Mouse (Mus musculus) stomach, embryonic 14.5 days (tissue): ENCODE measurements at regions not wholly inside any gene's neighbourhood (a gene's known extent, or its start where the extent isn't known, plus 50 kb on each side); places are given as distances from the start of the nearest gene placed in this dataset.

Experiments used
- ATAC-seq: fragments of 200-750 bp; cut with Nextera tagmentation; 2 replicates; pipeline ENCODE4 v1.8.0; 2017; ENCODE audit warnings: low read depth, moderate TSS enrichment; ENCODE audit not compliant: insufficient number of reproducible peaks, insufficient read depth, low FRiP score
- H3K27ac ChIP-seq: fragments of 300-500 bp; sonication (generic); 2 replicates; pipeline ENCODE4 v1.5.1; 2014; ENCODE audit warnings: mild to moderate bottlenecking, low read length, moderate library complexity, mixed read lengths
- H3K27me3 ChIP-seq: fragments of 300-500 bp; sonication (generic); 2 replicates; pipeline ENCODE4 v1.6.1; 2014; ENCODE audit warnings: low read length, control low read depth, mixed read lengths; ENCODE audit not compliant: control insufficient read depth, insufficient read depth
- H3K36me3 ChIP-seq: fragments of 300-500 bp; sonication (generic); 2 replicates; pipeline ENCODE4 v1.6.1; 2014; ENCODE audit warnings: mild to moderate bottlenecking, control low read depth, low read length, moderate library complexity, mixed read lengths; ENCODE audit not compliant: control insufficient read depth, insufficient read depth
- H3K4me1 ChIP-seq: fragments of 300-500 bp; sonication (generic); 2 replicates; pipeline ENCODE4 v1.6.1; 2014; ENCODE audit warnings: low read length, control low read depth, mixed read lengths; ENCODE audit not compliant: control insufficient read depth, insufficient read depth
- H3K4me2 ChIP-seq: fragments of 300-500 bp; sonication (generic); replicated peaks from 2 replicates; pipeline ENCODE4 v1.6.1; 2014; ENCODE audit warnings: low read depth, low read length, control low read depth
- H3K4me3 ChIP-seq: fragments of 300-500 bp; sonication (generic); 2 replicates; pipeline ENCODE4 v1.5.1; 2014; ENCODE audit warnings: low read depth, low read length, control low read depth
- H3K9ac ChIP-seq: fragments of 300-500 bp; sonication (generic); replicated peaks from 2 replicates; pipeline ENCODE4 v1.6.1; 2014; ENCODE audit warnings: low read depth, mild to moderate bottlenecking, control low read depth, low read length, moderate library complexity, mixed read lengths
- H3K9me3 ChIP-seq: fragments of 300-500 bp; sonication (generic); 2 replicates; pipeline ENCODE4 v1.6.1; 2016; ENCODE audit warnings: low read depth, low read length, control low read depth; ENCODE audit not compliant: control insufficient read depth
- WGBS: fragments of 180-500 bp; shearing (Covaris S2); extraction: QIAGEN DNeasy Blood & Tissue Kit; methylation state at CpG from one replicate; pipeline ENCODE4 v1.1.7; 2014; 5-methylcytosine and 5-hydroxymethylcytosine counted together

DNA sequence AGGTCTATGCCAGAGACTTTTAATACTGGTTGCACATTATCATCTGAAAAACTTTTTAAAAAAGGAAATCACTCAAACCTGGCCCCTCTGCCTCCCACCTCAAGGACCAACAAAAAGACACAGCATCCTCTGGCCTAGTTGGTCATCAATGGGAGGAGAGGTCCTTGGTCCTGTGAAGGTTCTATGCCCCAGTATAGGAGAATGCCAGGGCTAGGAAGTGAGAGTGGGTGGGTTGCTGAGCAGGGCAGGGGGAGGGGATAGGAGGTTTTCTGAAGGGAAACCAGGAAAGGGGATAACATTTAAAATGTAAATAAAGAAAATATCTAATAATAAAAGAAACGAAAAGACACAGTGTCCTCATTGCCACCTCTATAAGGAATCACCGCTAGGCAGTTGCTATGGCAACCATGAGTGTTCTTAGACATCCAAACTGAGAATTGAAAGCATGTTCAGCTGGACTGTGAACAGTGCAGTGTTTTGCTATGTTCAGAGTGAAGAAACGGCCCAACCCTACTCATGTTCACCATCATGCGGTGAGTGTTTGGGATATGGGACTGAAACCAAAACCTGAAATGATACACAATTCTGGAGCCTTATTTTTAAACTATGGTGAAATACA lies 82.5 kb upstream of the 4933402D24Rik start:
- H3K27me3 ChIP-seq = no peaks in the 10 kb centered on the region
- WGBS = 86% methylated on average over 4 of the region's 4 CpGs
- H3K4me2 ChIP-seq = no peak overlapping the region
- no peaks in the 10 kb centered on the region for H3K9me3 ChIP-seq
- no peak overlapping the region for H3K27ac ChIP-seq
- no peaks in the 10 kb centered on the region for H3K4me1 ChIP-seq
- H3K36me3 ChIP-seq = no peaks in the 10 kb centered on the region
- ATAC-seq = no peak
- H3K9ac ChIP-seq = no peak overlapping the region
- H3K4me3 ChIP-seq = no peak overlapping the region

DNA sequence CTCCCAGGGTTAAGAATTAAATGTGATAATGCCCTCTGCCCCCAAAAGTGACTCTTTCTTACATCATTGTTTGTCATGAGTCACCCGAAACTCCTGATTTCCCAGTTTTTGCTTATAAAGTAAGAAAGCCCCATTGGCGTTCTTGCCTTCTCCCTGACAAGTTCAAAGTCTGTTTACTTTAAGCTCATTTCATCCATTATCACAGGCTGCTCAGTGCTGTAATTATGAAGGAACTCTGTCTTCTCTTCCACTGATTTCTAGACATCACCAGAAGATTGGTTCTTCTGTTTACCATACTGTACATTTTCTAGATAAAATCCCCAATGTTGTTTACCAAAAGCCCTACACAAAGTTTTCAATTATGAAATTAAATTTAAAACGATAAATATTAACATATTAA lies 81.2 kb upstream of the 4933402D24Rik start:
- Histone ChIP-seq H3K9me3 (no peaks in the 10 kb centered on the region), H3K4me3 (no peak overlapping the region), H3K4me1 (no peaks in the 10 kb centered on the region), H3K9ac (no peak overlapping the region), H3K36me3 (no peaks in the 10 kb centered on the region), H3K4me2 (no peak overlapping the region), H3K27ac (no peak overlapping the region), H3K27me3 (no peaks in the 10 kb centered on the region)
- ATAC-seq = no peak
- WGBS = 48% methylated on average over 3 of the region's 3 CpGs

- no peak overlapping the region for H3K4me3 ChIP-seq
- no peaks in the 10 kb centered on the region for H3K27me3 ChIP-seq
- no peak overlapping the region for H3K9ac ChIP-seq
- H3K36me3 ChIP-seq = no peaks in the 10 kb centered on the region
- H3K4me1 ChIP-seq = no peaks in the 10 kb centered on the region
- no peak for ATAC-seq
- 85% methylated on average over 5 of the region's 5 CpGs for WGBS
- H3K4me2 ChIP-seq = no peak overlapping the region
- no peaks in the 10 kb centered on the region for H3K9me3 ChIP-seq
- no peak overlapping the region for H3K27ac ChIP-seq
Measured at GRCm38 (mm10) chr1:63828174-63828844, 59.2 kb upstream of the 4933402D24Rik start.

DNA sequence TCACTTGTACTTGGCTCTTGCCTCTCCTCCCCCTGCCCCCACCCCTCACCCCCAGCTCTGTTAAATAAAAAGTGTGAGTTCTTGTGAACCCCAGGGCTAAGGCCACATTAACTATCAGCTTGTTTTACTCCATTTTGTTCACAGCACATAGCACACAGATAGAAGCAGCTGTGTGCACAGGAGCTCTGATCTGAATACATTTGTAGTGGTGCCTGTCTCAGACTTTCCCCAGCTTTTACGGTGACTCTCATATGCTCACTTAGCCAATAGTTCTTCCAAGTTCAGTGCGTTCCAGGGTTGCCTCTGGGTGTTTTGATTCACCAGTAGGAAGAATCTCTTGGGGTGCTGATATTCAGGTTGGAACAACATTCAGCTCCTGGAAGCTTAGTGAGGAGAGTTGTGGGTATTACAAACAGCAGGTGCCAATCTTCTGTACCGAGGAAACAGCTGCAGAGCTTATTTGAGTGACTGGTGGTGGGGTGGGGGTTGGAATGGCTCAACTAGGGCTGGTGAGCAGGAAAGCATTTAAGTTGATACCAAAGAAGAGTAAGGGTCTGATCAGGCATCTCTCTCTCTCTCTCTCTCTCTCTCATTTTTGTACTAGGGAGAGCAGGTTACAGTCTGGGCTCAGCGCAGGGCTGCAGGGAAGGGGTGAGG lies 51.7 kb upstream of the 4933402D24Rik start:
- Histone ChIP-seq H3K36me3 (no peaks in the 10 kb centered on the region), H3K27ac (no peak overlapping the region), H3K4me3 (no peak overlapping the region), H3K4me2 (no peak overlapping the region), H3K4me1 (no peaks in the 10 kb centered on the region), H3K27me3 (no peaks in the 10 kb centered on the region), H3K9me3 (no peaks in the 10 kb centered on the region), H3K9ac (no peak overlapping the region)
- WGBS = 66% methylated on average over 4 of the region's 4 CpGs
- ATAC-seq = no peak

GRCm38 (mm10) chr1:63819536-63820254 lies 50.6 kb upstream of the 4933402D24Rik start:
- no peak overlapping the region for H3K27ac ChIP-seq
- WGBS = 63% methylated on average over 11 of the region's 11 CpGs

More at GRCm38 (mm10) chr1:63819536-63820254, 50.6 kb upstream of the 4933402D24Rik start:
- H3K4me3 ChIP-seq = no peak overlapping the region
- no peak overlapping the region for H3K9ac ChIP-seq
- no peaks in the 10 kb centered on the region for H3K27me3 ChIP-seq
- H3K36me3 ChIP-seq = no peaks in the 10 kb centered on the region
- no peak for ATAC-seq
- no peak overlapping the region for H3K4me2 ChIP-seq
- no peaks in the 10 kb centered on the region for H3K9me3 ChIP-seq
- H3K4me1 ChIP-seq = no peaks in the 10 kb centered on the region
